Mouse (Mus musculus): ENCODE data around the gene P4hb. TPM values are rescaled to one million over a fixed set of nuclear protein-coding genes. Genes with fewer than 3 reads are reported as not detected.

The P4hb gene
- total and polyA plus RNA-seq, 3 experiments: 563 to 1,152 (median 625) TPM

DNA sequence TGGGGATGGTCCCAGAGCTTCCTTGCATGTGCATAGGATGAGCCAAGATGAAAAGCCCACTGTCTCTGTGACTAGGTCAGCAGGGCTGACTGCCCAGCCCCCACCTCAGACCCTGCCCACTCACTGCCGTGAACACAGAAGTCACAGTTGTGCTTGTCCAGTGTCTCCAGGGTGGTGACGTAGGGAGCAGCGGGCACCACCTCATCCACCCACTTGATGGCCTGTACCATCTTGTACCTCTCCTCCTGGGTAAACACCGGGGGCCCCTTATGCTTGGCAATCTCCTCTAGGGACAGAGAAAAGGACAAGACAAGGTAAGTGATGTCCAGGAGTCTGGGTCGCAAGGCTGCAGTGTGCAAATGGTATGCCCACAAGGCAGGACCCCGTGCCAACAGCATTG is 42.1 kb upstream of the P4hb start:
- peaks cover 0 to 10% of the 10 kb centered on the region in 2 experiments; a peak in 3 of 4 replicates for H3K4me1 ChIP-seq (ENCODE audit: control insufficient read depth in 1 of 2, insufficient read depth in 2 of 2, low read length in 2 of 2)
- H3K4me3 ChIP-seq (ENCODE audit: control insufficient read depth in 1 of 2, insufficient read depth in 1 of 2, low read depth in 2 of 2, low read length in 2 of 2): no peak overlapping the region
- no peak overlapping the region for H3K9ac ChIP-seq (ENCODE audit: control insufficient read depth, low read depth, low read length, poor library complexity, severe bottlenecking)

DNA sequence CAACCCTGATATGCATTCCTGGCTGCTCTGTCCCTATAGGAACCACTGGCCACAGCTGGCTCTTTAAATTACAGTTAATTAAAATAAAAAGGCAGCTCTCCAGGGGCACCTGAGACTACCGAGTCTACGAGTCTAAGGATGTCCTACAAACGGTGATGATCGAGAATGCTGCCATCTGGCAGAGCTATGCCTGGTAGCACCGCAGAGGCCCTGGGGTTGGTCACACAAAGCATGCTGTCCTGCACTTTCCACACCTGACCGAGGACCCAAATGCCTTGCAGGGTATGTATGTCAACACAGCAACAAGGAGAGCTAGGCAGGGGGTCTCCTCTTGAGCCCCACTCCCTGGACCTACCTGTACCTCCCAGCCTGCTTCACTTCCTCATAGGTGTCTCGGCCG is 40.9 kb upstream of the P4hb start:
- peaks cover 4% of the 10 kb centered on the region in 2 experiments for H3K36me3 ChIP-seq (ENCODE audit: control insufficient read depth in 1 of 2, insufficient read depth in 2 of 2, low read length in 2 of 2)
- TF ChIP-seq SIN3A (IDR thresholded peaks at IDR 0.05; ENCODE audit: low read length) (no peak), CTCF (IDR thresholded peaks at IDR 0.05 in 2 of 3, conservative IDR thresholded peaks at IDR 0.05 in 1 of 3; ENCODE audit: control insufficient read depth in 1 of 3, insufficient read depth in 1 of 3, low read depth in 2 of 3, low read length in 3 of 3, poor library complexity in 1 of 3, severe bottlenecking in 1 of 3) (no peak), GABPA (IDR thresholded peaks at IDR 0.05; ENCODE audit: low read depth, low read length) (no peak), ZMIZ1 (IDR thresholded peaks at IDR 0.05; ENCODE audit: low read depth, low read length) (no peak), MXI1 (IDR thresholded peaks at IDR 0.05; ENCODE audit: low read depth, low read length) (no peak), ELF1 (IDR thresholded peaks at IDR 0.05; ENCODE audit: low read depth, low read length) (no peak), MAFK (IDR thresholded peaks at IDR 0.05; ENCODE audit: borderline replicate concordance, low read depth, low read length) (no peak), CHD1 (IDR thresholded peaks at IDR 0.05; ENCODE audit: low read depth, low read length) (no peak), MEF2A (IDR thresholded peaks at IDR 0.05; ENCODE audit: extremely low read depth, insufficient replicate concordance, low read depth, low read length, poor library complexity, severe bottlenecking) (no peak), EP300 (IDR thresholded peaks at IDR 0.05; ENCODE audit: low read depth in 1 of 2, low read length in 2 of 2) (no peak), HCFC1 (IDR thresholded peaks at IDR 0.05; ENCODE audit: low read depth, low read length) (no peak), ETS1 (IDR thresholded peaks at IDR 0.05; ENCODE audit: low read depth, low read length) (no peak), SMC3 (IDR thresholded peaks at IDR 0.05; ENCODE audit: low read depth, low read length) (no peak), ZC3H11A (IDR thresholded peaks at IDR 0.05; ENCODE audit: low read depth, low read length) (no peak), MAZ (IDR thresholded peaks at IDR 0.05; ENCODE audit: low read depth, low read length) (no peak), USF1 (IDR thresholded peaks at IDR 0.05; ENCODE audit: low read depth, low read length) (no peak), UBTF (IDR thresholded peaks at IDR 0.05; ENCODE audit: borderline replicate concordance, insufficient read depth, low read depth, low read length) (no peak), NRF1 (IDR thresholded peaks at IDR 0.05; ENCODE audit: insufficient read depth, low read depth, low read length, poor library complexity, severe bottlenecking) (no peak), ZNF384 (IDR thresholded peaks at IDR 0.05; ENCODE audit: low read depth, low read length) (no peak)
- H3K27ac ChIP-seq (ENCODE audit: control insufficient read depth, low read depth, low read length): no peak overlapping the region
- H3K79me2 ChIP-seq (ENCODE audit: control insufficient read depth, insufficient read depth, low read length, poor library complexity): peaks cover 23% of the 10 kb centered on the region
- H3K27me3 ChIP-seq (ENCODE audit: control insufficient read depth in 1 of 2, insufficient read depth in 2 of 2, low read length in 2 of 2): no peaks in the 10 kb centered on the region
- DNase-seq (ENCODE audit: low read depth, low spot score): no peak
- H3K4me3 ChIP-seq (ENCODE audit: control insufficient read depth in 1 of 2, insufficient read depth in 1 of 2, low read depth in 2 of 2, low read length in 2 of 2): no peak overlapping the region
- H3K4me1 ChIP-seq (ENCODE audit: control insufficient read depth in 1 of 2, insufficient read depth in 2 of 2, low read length in 2 of 2): peaks cover 0 to 10% of the 10 kb centered on the region in 2 experiments; a peak in 3 of 4 replicates
- no peak overlapping the region for H3K9ac ChIP-seq (ENCODE audit: control insufficient read depth, low read depth, low read length, poor library complexity, severe bottlenecking)
- no peaks in the 10 kb centered on the region for H3K9me3 ChIP-seq (replicated peaks; ENCODE audit: insufficient read depth, low read length)

More for the DNA sequence above, 42.1 kb upstream of the P4hb start:
- no peak for DNase-seq (ENCODE audit: low read depth, low spot score)
- Histone ChIP-seq H3K79me2 (ENCODE audit: control insufficient read depth, insufficient read depth, low read length, poor library complexity) (peaks cover 23% of the 10 kb centered on the region), H3K27me3 (ENCODE audit: control insufficient read depth in 1 of 2, insufficient read depth in 2 of 2, low read length in 2 of 2) (no peaks in the 10 kb centered on the region), H3K27ac (ENCODE audit: control insufficient read depth, low read depth, low read length) (no peak overlapping the region), H3K36me3 (ENCODE audit: control insufficient read depth in 1 of 2, insufficient read depth in 2 of 2, low read length in 2 of 2) (peaks cover 4 to 8% of the 10 kb centered on the region in 2 experiments), H3K9me3 (replicated peaks; ENCODE audit: insufficient read depth, low read length) (no peaks in the 10 kb centered on the region)
- no peak for TF ChIP-seq EP300 (IDR thresholded peaks at IDR 0.05; ENCODE audit: low read depth in 1 of 2, low read length in 2 of 2)
- no peak for TF ChIP-seq CHD2 (IDR thresholded peaks at IDR 0.05; ENCODE audit: low read length)
- TF ChIP-seq MAZ (IDR thresholded peaks at IDR 0.05; ENCODE audit: low read depth, low read length): no peak
- TF ChIP-seq TAL1 (IDR thresholded peaks at IDR 0.05; ENCODE audit: low read length): no peak
- no peak for TF ChIP-seq POLR2AphosphoS5 (IDR thresholded peaks at IDR 0.05; ENCODE audit: borderline replicate concordance, low read depth, low read length)
- no peak for TF ChIP-seq HCFC1 (IDR thresholded peaks at IDR 0.05; ENCODE audit: low read depth, low read length)
- TF ChIP-seq BHLHE40 (IDR thresholded peaks at IDR 0.05; ENCODE audit: borderline replicate concordance, low read depth, low read length): no peak
- no peak for TF ChIP-seq GABPA (IDR thresholded peaks at IDR 0.05; ENCODE audit: low read depth, low read length)
- TF ChIP-seq USF2 (IDR thresholded peaks at IDR 0.05; ENCODE audit: borderline replicate concordance in 1 of 2, insufficient read depth in 1 of 2, low read depth in 1 of 2, low read length in 2 of 2): no peak
- TF ChIP-seq POLR2AphosphoS2 (IDR thresholded peaks at IDR 0.05; ENCODE audit: low read length): no peak
